Mouse (Mus musculus): ENCODE results near the gene Plekhh3.

DNA sequence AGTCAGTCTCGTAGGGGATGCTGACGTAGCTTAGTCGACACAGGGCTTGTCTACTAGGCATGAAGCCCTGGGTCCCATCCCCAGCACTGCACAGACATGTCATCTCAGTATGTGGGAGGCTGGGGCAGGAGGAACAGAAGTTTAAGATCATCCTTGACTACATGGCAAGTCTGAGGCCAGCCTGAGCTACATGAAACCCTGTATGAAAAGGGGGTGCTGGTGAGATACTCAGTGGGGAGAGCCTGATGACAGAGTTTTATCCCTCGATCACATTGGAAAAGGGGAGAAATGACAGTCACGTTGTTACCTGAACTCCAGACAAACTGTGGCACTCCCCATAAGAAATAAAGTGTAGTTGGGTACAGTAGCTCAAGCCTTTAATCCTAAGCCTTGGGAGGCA is 16.4 kb upstream of the Plekhh3 start:
- no peak for TF ChIP-seq CTCF (IDR thresholded peaks at IDR 0.05; ENCODE audit: low read depth)
- no peak for TF ChIP-seq EP300 (optimal IDR thresholded peaks at IDR 0.05)

All from stomach, postnatal 0 days (tissue).